Mouse (Mus musculus) heart, postnatal 0 days (tissue): Measurements from ENCODE around the gene Pdzd11.

Experiments used
- CTCF ChIP-seq: IDR thresholded peaks from 2 replicates; pipeline ENCODE4 v1.5.1; 2016; ENCODE audit warnings: antibody characterized with exemption, control low read depth, low read depth
- EP300 ChIP-seq: IDR thresholded peaks from 2 replicates; pipeline ENCODE4 v1.6.1; 2016; ENCODE audit warnings: antibody characterized with exemption, low read depth

DNA sequence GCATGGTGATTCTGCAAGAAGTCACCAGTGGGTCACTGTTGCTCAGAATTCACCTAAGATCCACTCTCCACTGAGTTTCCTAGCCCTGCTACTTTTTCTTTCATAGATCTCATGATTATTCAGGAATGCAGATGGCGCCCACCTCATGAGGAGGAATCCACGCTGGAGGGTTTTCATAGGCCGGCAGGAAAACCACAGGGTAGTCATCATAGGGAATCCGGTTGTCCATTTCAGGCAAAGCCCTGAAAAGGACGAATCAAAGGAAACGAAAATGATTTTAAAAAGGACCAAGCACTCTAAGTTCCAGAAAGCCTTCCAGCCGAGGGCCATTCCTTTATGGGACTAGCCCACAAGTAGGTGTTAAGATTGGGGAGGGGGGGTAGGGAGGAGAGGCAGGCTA lies 1.2 kb downstream of the Pdzd11 start:
- TF ChIP-seq CTCF (no peak), EP300 (no peak)
